Mouse (Mus musculus) lung, postnatal 14 days (tissue): Measurements from ENCODE around the gene Dnaja3.

Experiments used
- DNase-seq: peaks from one replicate; pipeline ENCODE4 v3.0.0; 2021

The Dnaja3 gene

DNA sequence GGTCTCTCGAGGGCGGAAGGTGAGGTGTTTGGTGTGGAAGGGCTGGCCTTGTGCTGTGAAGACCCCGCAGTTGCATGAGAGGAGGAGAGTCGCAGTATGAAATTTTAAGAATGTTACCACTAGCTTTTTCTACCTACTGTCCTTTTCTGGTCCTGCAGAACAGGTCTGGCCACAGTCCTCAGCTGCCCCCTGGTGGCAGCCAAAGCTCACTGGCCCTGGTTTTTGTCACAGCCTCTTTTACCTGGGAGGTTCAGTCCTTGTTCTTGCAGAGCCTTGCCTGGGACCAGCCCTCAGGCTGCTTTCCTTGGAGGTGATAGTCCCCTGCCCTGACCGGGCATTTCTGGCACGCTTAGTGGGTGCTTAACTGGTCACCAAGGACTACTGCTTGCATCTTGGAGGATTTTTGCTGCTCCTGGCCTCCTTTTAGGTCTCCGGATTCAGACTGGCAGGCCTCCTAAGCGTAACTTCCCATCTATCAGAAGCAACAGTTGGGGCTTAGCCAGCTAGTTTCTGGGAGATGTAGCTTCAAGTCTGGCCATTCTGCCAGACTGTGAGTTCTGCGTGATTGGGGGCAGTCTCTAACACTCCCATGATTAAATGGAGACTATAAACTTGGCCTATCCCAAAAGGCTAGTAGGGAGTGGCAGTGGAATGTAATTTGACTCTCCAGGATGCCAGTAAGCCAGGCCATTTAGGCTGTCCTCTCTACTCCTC, 31.8 kb upstream of the Dnaja3 start:
- DNase-seq, result peak; percentile 87

DNA sequence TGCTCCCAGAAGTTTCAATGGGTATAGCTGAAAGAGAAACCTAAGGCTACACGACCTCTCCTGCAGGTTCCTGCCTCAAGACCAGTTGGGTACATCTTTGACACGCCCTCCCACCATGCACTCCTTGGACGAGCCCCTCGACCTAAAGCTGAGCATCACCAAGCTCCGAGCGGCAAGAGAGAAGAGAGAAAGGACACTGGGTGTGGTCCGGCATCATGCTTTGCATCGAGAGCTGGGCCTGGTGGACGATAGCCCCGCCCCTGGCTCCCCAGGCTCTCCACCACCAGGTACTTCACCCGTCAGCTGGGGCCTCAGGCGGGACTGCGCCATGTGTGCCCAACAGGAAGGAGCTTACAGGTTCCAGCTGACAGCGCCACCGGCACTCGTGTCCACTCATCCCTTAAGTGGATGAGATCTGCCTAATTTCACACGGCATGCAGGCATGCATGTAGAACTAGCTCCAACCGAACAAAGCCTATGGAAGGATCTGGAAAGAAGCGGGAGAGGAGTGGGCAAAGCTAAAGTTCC, 31.2 kb upstream of the Dnaja3 start:
- no peak for DNase-seq

DNA sequence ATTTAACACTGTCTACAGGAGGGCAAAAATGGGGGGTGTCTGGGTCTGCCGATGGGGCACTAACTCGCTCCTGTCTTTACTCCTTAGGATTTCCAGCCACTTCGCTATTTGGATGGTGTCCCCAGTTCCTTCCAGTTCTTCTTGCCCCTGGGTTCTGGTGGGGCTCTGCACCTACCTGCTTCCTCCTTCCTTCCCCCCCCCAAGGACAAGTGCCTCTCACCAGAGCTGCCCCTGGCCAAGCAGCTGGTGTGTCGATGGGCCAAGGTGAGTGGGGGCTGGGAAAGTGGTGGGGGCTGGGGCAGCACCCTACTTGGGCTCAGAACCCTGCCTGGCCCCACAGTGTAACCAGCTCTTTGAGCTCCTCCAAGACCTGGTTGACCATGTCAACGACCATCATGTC, 28.6 kb upstream of the Dnaja3 start:
- DNase-seq, result no peak

DNA sequence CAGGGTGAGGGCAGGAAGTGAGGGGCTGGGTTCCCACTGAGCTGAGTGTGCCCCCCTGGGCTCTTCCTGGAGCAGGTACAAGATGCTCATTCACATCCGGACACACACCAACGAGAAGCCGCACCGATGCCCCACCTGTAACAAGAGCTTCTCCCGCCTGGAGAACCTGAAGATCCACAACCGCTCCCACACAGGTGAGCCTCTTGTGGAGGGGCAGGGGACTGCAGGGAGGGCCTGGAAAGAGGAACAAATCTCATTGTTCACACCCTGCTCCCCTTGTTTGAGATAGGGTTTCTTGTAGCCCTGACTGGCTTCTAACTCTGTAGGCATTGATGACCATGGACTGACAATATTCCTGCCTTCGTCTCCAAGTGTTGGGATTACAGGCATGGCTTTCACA, 28.1 kb upstream of the Dnaja3 start:
- DNase-seq, result no peak

DNA sequence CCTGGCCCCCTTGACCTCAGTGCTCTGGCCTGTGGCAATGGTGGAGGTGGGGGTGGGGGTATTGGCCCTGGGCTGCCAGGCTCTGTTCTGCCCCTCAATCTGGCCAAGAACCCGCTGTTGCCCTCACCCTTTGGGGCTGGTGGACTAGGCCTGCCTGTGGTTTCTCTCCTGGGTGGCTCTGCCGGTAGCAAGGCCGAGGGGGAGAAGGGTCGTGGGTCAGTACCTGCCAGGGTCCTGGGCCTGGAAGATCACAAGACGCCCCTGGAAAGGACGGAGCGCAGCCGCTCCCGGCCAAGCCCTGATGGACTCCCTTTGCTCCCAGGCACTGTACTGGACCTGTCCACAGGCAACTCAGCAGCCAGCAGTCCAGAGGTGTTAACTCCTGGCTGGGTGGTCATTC, 26.1 kb upstream of the Dnaja3 start:
- no peak for DNase-seq

DNA sequence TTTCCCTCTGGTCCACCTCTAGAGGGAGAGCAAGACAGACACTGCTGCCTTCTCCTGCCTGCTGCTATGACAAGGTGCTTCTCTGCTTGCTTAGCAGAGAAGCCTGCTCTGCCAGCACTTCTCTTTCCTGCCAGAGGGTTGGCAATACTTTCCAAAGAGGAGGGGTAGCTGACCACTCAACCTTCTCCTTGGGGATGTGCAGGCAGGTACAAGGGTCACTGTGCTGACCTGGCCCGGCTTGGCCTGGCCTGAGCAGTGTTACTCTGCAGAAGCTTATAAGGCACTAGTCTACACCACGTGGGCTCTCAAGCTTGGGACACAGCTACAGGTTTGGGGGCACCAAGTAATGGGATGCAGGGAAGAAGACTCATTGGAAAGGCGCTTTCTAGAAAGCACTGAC, 25.1 kb upstream of the Dnaja3 start:
- DNase-seq, result no peak

DNA sequence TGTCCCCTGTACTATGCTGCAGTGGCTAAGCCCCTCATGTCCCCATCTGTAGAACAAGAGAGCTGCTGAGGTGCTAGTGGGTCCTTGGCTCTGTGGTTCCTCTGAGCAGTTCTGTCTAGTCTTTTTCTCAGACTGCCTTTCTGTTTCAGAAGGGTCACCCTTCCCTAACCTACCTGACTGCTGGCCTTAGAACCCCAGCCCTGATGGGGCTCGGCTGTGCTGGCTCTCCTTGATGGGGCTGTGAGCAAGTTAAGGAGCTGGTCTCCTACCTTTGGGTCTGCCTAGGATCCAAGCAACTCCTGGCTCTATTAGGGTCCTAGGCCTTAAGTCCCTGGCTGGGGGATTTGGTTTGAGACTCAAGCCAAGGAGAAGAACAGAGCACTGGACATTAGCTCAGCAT, 24.5 kb upstream of the Dnaja3 start:
- no peak for DNase-seq

DNA sequence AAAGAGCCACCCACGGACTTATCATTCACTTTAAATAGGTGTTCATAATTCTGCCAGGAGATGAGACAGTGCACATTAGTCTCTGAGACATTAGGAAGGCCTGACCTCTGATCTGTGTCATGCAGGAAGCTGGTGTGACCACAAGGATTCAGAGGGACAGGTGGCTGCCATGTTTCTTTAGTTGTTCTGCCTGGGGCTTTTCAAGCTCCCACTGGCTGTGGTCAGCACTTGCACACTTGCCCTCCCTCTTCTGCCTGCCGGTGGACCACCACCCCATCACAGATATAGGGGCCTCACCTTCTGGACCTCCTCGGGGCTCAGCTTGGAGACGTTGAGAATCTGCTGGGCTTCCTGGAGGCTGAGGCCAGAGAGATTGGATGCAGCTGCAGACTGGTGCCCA, 23.0 kb upstream of the Dnaja3 start:
- no peak for DNase-seq

DNA sequence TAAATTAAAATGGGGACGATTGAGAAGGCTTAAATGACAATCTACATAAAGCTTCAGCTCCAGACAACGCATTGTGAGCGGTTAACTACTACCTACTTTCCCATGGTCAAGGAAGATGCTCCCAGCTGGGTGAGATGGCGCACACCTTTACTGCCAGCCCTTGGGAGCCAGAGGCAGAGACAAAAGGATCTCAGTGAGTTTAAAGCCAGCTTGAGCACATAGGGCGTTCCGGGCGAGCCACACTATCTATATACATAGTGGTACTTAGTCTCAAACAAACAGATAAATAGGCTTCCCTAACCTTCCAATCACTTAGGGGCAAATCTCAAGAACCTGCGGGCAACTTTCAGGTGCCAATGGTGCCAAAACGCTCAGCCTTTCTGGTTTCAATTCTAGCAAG, 15.7 kb upstream of the Dnaja3 start:
- DNase-seq, result no peak

DNA sequence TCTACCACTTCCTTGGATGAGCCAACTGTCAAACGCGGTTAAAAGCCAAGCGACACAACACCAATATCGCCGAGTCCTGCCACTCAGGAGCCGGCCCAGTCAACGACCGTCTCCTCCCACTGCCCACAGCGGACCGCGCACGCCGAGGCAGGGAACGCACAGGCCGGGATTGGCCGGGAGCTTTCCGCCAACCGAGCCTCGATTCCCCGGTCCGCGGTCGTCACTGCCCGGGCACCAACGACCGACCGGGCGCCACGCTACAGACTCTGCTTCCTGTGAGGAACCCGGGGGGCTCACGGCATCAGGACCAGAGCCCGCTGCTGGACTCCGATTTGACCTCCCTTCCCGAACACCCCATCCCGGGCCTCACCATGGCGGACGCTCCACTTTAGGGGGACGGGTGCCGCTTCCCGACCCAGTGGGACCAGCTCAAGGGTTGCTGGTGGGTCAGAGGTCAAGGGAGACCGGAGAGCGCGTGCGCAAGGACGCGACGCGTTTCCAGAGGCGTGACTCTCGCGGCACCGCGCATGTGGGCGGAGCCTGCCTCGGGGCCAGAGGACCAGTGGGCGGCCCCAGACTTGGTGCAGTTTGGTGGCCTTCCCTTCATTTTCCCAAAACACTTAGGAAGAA, 15.2 kb upstream of the Dnaja3 start, which contains the start of gene Pam16:
Gene Pam16, minus strand, starts transcription at position 508 of the 630 bp plus-strand sequence.
- DNase-seq, result peak; percentile 92

DNA sequence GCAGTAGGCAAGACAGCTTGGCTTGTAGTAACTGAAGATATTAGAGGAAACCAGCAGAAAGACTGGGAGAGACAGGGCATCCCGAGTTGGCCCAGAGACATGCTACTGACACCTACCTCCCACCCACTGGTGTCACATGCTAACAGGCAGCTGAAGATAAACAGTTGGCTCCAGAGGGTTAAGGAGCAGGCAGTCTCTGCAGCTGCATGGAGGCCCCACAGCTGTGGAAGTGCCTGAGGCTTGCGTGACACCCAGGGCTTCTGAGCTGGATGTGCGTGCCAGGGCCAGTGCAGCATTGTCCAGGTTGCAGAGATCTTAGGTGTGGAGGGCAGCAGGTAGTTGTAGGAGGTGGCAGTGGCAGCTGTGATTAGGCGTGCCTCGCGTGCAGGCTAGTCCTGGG, 12.7 kb upstream of the Dnaja3 start:
- no peak for DNase-seq

DNA sequence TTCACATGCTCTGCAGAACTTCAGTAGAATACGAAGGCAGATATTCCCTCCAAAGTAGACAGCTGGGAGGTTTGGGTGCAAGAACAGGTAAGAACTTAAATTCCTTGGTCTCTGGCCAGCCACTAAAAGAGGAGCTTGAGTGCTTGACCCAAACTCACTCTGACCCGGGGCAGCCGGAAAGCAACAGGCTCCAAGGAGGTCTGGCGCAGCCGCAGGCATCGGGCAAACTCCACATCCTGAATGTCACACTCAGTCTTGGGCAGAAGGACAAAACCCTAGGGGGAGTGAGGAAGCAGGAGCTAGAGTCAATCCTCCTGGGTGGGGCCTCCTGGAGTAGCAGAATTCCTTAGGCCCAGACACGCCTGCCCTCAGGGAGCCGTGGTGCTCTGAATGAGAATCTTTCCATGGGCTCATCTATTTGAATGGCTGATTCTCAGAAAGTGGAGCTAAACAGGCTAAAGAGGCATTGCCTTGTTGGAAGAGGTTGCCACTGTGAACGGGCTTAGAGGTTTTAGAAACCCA, 10.8 kb upstream of the Dnaja3 start:
- no peak for DNase-seq

DNA sequence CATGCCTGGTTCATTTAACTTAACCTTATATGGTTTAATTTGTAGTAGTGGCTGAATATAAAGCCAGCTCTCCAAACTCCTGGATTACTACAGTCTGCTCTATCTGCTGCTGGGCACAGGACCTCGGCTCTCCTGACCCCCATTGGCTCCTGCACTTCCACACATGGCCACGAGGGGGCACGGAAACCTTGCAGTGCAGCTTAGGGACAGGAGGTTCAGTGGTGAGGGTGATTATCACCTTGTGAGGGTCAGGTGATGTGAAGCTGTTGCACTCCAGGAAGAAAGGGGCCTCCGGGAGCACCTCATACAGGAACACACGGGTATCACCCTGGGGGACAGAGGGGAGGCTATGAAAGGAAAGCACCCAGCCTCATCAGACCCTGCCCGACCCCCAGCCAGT, 9.8 kb upstream of the Dnaja3 start:
- peak; percentile 92 for DNase-seq

DNA sequence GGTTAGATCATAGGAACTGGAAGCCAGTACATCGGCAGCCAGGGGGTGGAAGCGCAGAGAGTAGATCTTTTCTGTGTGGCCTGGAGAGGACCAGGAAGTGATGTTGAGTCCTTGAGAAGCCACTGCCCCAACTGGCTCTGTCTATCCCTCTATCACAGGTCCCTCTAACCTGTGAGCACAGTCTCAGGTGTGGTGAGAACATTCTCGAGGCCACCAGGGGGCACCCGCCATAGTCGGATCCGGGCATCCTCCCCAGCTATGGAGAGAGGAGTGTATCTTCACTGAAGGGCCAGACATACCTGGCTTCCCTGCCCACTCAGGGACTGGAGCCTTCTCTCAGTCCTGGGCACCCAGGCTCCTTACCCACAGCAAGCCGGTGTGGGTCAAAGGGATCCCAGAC, 7.7 kb upstream of the Dnaja3 start:
- DNase-seq, result peak; percentile 71

DNA sequence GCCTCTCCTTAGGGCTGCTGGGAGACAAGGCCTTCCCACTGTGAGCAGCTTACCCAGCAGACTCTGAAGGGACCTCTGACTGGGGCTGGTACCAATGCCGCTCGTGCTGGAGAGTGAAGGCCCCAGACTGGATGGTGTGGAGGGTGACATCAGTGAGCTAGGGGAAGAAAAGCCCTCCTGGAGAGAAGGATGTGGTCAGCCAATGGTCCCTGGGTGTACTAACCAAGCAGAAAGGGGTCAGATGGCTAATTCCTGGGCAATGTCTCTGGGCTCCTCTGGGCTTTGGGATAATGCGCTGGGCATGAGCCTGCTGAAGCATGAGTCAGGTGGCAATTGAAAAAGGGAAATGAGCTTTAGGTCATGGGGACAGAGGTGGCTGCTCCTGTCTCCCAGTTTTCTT, 6.1 kb upstream of the Dnaja3 start:
- no peak for DNase-seq

DNA sequence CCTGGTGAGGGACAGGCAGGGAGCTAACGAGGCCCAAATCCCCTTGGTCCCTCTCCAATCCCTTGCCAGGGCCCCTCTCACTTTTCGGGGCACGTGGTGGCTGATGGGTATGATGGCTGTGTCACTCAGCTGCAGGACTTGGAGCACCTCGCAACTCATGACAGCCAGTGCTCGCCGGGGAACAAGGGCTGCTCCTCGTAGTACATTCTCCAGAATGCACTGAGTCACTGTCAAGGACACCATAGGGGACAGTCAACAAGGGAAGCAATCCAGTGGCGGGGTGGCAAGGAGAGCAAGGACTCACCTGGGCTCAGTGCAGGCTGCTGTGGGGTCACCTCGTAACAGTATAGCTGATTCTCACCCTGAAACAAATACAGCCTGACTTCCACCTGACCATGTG, 5.1 kb upstream of the Dnaja3 start:
- DNase-seq, result no peak

DNA sequence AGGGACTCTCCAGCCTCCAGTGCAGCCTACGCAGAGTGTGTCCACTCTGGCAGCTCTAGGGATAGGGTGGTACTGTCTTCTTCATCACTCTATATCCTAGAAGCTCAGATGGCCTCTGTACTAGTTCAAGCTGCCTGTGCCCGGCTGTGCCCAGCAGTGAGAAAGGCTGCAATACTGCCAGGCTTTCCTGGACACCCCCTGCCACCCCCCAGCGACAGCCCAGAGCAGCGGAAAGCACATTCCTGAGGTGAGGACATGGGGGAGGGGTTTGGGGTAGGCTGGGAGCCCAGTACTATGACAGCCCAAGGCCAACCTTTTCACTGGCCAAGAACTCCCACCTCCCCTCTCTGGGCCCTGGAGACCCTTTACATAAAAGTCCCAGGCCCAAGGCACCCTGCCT, 4.0 kb upstream of the Dnaja3 start:
- no peak for DNase-seq

DNA sequence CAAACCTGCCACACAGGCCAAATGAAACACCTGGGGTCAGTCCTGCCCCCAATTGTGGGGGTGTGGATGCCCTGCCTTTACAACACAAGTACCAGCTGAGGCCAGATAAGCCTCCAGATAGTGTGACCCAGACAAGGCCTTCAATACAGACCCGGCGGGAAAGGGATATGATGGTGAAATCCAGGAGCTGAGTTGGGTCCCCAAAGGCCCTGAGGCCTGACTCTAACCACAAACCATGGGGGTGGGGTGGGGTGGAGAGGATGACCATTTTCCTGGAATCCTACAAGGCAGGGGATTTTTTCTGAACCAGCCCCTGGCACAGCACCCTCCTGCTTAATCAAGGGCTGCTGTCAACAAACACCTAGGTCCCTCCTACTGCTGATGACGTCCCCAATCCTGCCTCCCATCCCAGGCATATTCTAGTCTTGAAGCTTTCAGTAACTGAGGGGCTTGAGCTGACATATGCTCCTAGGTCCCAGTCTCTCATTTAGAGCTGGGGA, 848 bp upstream of the Dnaja3 start:
- DNase-seq, result no peak

DNA sequence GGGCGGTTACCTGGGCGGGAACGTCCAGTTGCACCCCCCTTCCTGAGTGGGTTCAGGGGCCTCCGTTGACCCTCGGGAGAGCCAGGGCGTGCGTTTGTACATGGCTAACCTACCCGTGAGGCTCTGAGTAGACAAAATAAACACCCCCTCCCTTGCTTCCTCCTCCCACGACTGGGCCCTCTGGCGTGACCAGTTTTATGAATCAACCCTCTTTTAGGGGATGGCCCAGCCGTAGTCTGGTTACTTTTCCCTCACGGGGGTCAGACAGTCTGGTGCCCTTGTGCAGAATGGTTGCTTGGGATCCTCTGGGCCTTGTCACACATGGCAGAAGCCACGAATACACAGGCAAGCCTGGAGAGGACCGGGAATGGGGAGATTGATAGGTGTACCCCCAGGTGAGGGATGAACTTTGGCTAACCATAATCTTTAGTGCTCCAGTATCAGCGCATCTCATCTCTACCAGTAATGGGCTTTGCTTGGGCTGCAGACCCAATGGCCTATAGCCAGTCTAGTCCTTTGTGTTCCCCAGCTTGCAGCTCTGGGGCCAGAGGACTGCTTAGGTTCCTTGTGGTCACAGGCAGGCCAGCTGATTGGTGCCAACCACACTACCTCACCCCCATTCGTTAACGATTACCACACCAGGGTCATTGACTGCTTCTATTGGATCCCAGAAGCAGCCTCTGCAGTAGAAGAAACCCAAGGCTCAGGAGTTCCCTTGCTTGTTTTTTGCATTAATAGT, 647 bp downstream of the Dnaja3 start:
- peak; percentile 37 for DNase-seq

DNA sequence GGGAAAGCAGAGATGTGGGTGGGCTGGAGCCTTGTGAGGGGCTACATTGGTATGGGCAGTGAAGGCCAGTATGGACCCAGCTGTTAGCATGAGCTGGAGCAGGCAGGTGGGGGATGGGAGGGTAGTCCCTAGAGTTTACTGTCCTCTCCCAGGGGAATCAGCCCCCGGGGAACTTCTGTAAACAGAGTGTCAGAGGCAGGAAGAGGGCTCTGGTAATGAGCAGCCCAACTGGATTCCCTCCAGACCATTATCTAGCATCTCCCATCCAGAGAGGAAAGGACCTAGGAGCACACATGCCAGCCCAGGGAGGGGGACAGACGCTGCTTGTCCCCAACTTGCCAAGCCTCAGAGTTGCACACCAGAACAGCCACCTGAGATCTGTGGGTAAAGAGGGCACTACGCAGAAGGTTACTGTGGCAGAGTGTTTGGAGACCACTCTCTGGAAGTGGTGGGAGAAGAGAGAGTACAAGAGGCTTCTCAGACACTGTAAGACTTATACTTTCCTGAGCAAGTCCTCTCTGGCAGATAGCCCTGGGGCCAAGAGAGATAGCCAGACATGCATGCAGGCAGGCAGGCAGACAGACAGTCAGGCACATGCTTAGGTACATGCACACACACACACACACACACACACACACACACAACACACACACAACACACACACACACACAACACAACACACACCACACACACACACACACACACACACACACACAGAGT, 1.5 kb downstream of the Dnaja3 start:
- peak; percentile 78 for DNase-seq

DNA sequence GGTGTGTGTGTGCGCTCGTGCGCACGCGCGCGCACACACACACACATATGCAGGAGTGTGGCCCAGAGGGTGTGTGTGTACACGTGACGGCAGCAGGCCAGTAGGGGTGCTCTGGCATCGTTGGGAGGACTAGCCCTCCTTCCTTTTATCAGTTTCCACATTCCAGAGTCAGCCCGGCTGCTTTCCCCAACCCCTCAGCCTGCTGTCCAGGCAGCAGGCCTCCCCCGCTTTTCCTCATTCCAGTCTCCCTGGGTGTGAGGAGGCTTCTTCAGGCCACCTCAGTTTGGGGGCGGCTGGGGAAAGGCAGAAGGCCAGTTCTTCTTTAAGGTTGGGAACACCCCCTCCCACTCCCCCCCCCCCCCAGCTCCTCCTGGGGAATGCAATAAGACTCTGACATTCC, 2.4 kb downstream of the Dnaja3 start:
- peak; percentile 72 for DNase-seq

DNA sequence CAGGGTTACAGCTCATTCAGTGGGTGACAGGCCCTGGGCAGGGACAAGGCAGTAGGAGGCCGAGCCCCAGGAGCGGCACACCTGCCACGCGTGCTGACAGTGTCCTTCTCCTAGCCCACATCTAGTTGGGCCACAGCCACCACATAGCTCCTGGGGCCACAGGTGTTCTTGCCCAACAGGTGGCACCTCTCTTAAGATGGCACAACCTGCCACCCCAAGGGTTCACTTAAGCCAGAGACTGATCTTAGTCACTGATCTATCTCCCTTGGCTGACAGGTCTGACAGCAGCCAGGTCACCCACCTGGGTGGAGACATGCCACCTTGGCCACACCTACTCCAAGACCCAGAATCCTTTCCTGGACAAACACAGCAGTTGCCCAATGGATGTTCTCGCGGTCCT, 3.1 kb downstream of the Dnaja3 start:
- no peak for DNase-seq
